Mouse (Mus musculus) myocyte (in vitro differentiated cells): ENCODE data around the gene Slc22a23. TPM values are rescaled to one million over a fixed set of nuclear protein-coding genes. Genes with fewer than 3 reads are reported as not detected.

Experiments used
- H3K27me3 ChIP-seq: one replicate; pipeline ENCODE4 v1.6.1; 2011; ENCODE audit not compliant: control insufficient read depth, insufficient read depth, insufficient read length
- H3K36me3 ChIP-seq: one replicate; pipeline ENCODE4 v1.6.1; 2011; ENCODE audit not compliant: control insufficient read depth, insufficient read depth
- H3K4me2 ChIP-seq: one replicate; pipeline ENCODE4 v1.6.1; 2011; ENCODE audit warnings: low read depth, control low read depth
- H3K4me3 ChIP-seq: one replicate; pipeline ENCODE4 v1.5.1; 2011; ENCODE audit warnings: mild to moderate bottlenecking, control low read depth, moderate library complexity
- H3K79me2 ChIP-seq: one replicate; pipeline ENCODE4 v1.6.1; 2011; ENCODE audit not compliant: control insufficient read depth, insufficient read depth
- H3ac ChIP-seq: one replicate; pipeline ENCODE4 v1.6.1; 2011; ENCODE audit not compliant: control insufficient read depth, insufficient read length
- CEBPB ChIP-seq: IDR thresholded peaks from 2 replicates; pipeline ENCODE4 v1.6.1; 2011; ENCODE audit warnings: mild to moderate bottlenecking, moderate library complexity; ENCODE audit not compliant: poor library complexity, insufficient read depth, severe bottlenecking
- E2F4 ChIP-seq: IDR thresholded peaks from one replicate; pipeline ENCODE4 v1.6.1; 2011; ENCODE audit warnings: mild to moderate bottlenecking, control low read depth, moderate library complexity; ENCODE audit not compliant: insufficient read depth
- MAX ChIP-seq: IDR thresholded peaks from one replicate; pipeline ENCODE4 v1.6.1; 2011; ENCODE audit warnings: low read depth, mild to moderate bottlenecking, control low read depth
- MYOD1 ChIP-seq, 3 experiments: IDR thresholded peaks; one replicate each; pipeline ENCODE4 v1.6.1; 2011; ENCODE audit warnings: control low read depth in 2 of 3, low read depth in 2 of 3, mild to moderate bottlenecking in 2 of 3, moderate library complexity in 1 of 3; ENCODE audit not compliant: insufficient read length in 2 of 3, control insufficient read depth in 1 of 3
- MYOG ChIP-seq, 3 experiments: IDR thresholded peaks; one replicate each; pipeline ENCODE4 v1.6.1; 2011; ENCODE audit warnings: control low read depth in 2 of 3, low read depth in 2 of 3, mild to moderate bottlenecking in 2 of 3; ENCODE audit not compliant: insufficient read length in 2 of 3, control insufficient read depth in 1 of 3, insufficient read depth in 1 of 3
- POLR2A ChIP-seq: IDR thresholded peaks from one replicate; pipeline ENCODE4 v1.6.1; 2011; ENCODE audit warnings: low read depth, mild to moderate bottlenecking, control low read depth, moderate library complexity; ENCODE audit not compliant: insufficient read length
- POLR2AphosphoS2 ChIP-seq: IDR thresholded peaks from one replicate; pipeline ENCODE4 v1.6.1; 2011; ENCODE audit warnings: low read depth, control low read depth; ENCODE audit not compliant: insufficient read length
- REST ChIP-seq: IDR thresholded peaks from one replicate; pipeline ENCODE4 v1.6.1; 2011; ENCODE audit warnings: mild to moderate bottlenecking, control low read depth, moderate library complexity; ENCODE audit not compliant: insufficient read depth, insufficient read length
- SRF ChIP-seq: IDR thresholded peaks from one replicate; pipeline ENCODE4 v1.6.1; 2011; ENCODE audit warnings: low read depth; ENCODE audit not compliant: control insufficient read depth, insufficient read length
- TCF12 ChIP-seq: IDR thresholded peaks from one replicate; pipeline ENCODE4 v1.6.1; 2011; ENCODE audit warnings: mild to moderate bottlenecking, control low read depth; ENCODE audit not compliant: poor library complexity, insufficient read depth, severe bottlenecking
- TCF3 ChIP-seq: IDR thresholded peaks from one replicate; pipeline ENCODE4 v1.6.1; 2011; ENCODE audit warnings: low read depth, control low read depth; ENCODE audit not compliant: insufficient read length
- USF1 ChIP-seq: IDR thresholded peaks from one replicate; pipeline ENCODE4 v1.6.1; 2011; ENCODE audit warnings: low read depth, mild to moderate bottlenecking, control low read depth, moderate library complexity
- polyA plus RNA-seq: library from polyadenylated mRNA; unstranded; fragments of >200 nt; fragmentation: generic; extraction: Trizol; gene quantifications from one replicate; pipeline ENCODE4 v1.2.1, GENCODE M21; 2012; ENCODE audit warnings: missing spikeins

Gene Slc22a23
- polyA plus RNA-seq, 1 experiment = 8.5 TPM

DNA sequence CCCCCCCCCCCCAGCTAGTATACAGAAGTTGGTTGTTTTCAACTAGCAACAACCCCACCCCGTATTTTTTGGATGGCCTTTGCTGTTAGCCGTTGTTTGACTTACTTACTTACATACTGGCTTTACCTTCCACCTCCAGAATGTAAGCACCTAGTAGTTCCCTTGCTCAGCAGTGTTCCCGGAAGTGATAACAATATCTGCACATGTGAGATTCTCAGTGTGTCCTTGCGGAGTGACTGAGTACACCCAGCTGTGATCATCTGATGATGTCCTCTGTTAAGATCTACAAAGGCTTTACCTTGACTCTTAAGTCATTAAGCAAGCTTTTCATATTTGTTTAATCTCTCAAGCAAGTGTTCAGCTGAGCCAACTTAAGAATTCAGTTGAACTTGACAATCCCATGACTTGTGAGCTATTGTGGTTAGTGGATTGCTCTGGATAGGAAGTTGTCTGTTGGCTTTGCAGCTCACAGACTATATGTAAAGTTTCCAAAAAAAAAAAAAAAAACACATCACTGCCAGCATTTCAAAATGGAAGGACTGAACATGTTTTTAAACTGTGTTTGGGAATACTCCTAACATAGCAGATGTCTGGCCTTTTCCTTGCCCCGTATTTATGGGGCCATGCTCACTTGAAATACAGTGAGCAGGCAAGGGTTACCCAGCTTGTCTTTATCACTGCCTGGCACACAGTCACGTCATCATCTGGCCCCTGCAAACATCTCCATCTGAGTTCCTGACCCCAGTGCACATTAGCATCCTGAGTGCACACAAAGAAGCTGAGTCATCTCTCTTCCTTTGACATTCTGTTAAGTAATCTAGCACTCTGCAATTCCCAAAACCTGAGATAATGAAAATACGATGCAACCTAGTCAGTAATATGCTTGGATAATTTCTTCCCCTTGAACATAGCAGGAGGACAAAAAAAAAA lies 3.2 kb upstream of the Slc22a23 start:
- TF ChIP-seq E2F4 (no peak), MAX (no peak)
- Histone ChIP-seq H3ac (no peak overlapping the region), H3K36me3 (no peaks in the 10 kb centered on the region), H3K4me3 (no peak overlapping the region), H3K4me2 (no peak overlapping the region), H3K79me2 (peaks cover 8% of the 10 kb centered on the region), H3K27me3 (no peaks in the 10 kb centered on the region)

GRCm38 (mm10) chr13:34346748-34347147 lies 1.8 kb upstream of the Slc22a23 start:
- Histone ChIP-seq H3K79me2 (peaks cover 12% of the 10 kb centered on the region), H3K4me2 (no peak overlapping the region), H3ac (no peak overlapping the region), H3K27me3 (no peaks in the 10 kb centered on the region), H3K4me3 (no peak overlapping the region), H3K36me3 (no peaks in the 10 kb centered on the region)
- TF ChIP-seq MAX (no peak), POLR2AphosphoS2 (no peak), SRF (no peak), REST (no peak), MYOG (IDR thresholded peaks at IDR 0.05; ENCODE audit: control insufficient read depth in 1 of 3, insufficient read depth in 1 of 3, insufficient read length in 2 of 3, low read depth in 2 of 3) (no peak), TCF3 (no peak), E2F4 (no peak), USF1 (no peak), CEBPB (no peak), MYOD1 (IDR thresholded peaks at IDR 0.05; ENCODE audit: control insufficient read depth in 1 of 3, insufficient read length in 2 of 3, low read depth in 2 of 3) (no peak), TCF12 (no peak), POLR2A (no peak)

- H3K79me2 ChIP-seq = peaks cover 12% of the 10 kb centered on the region
- H3K4me3 ChIP-seq = no peak overlapping the region
- H3ac ChIP-seq = no peak overlapping the region
- H3K27me3 ChIP-seq = no peaks in the 10 kb centered on the region
- H3K4me2 ChIP-seq = no peak overlapping the region
- no peak for TF ChIP-seq POLR2A
- H3K36me3 ChIP-seq = no peaks in the 10 kb centered on the region
Measured at GRCm38 (mm10) chr13:34346238-34346637, 1.3 kb upstream of the Slc22a23 start.

- H3K79me2 ChIP-seq = peaks cover 12% of the 10 kb centered on the region
- peak overlapping the region; percentile 51 for H3K4me3 ChIP-seq
- TF ChIP-seq REST (no peak), TCF12 (no peak), USF1 (no peak), MYOG (IDR thresholded peaks at IDR 0.05; ENCODE audit: control insufficient read depth in 1 of 3, insufficient read depth in 1 of 3, insufficient read length in 2 of 3, low read depth in 2 of 3) (peak in 1 of 3 experiments; percentile 24), CEBPB (no peak), TCF3 (no peak), SRF (no peak), MAX (no peak), MYOD1 (IDR thresholded peaks at IDR 0.05; ENCODE audit: control insufficient read depth in 1 of 3, insufficient read length in 2 of 3, low read depth in 2 of 3) (peak in 1 of 3 experiments; percentile 12), POLR2A (peak; percentile 30), E2F4 (no peak), POLR2AphosphoS2 (no peak)
- H3K36me3 ChIP-seq = no peaks in the 10 kb centered on the region
- no peaks in the 10 kb centered on the region for H3K27me3 ChIP-seq
- peak overlapping the region; percentile 92 for H3K4me2 ChIP-seq
- peak overlapping the region; percentile 63 for H3ac ChIP-seq
Measured at GRCm38 (mm10) chr13:34344376-34345127, 430 bp downstream of the Slc22a23 start.

GRCm38 (mm10) chr13:34343719-34344375 lies 1.1 kb downstream of the Slc22a23 start:
- Histone ChIP-seq H3ac (peak overlapping the region; percentile 63), H3K4me2 (peak overlapping the region; percentile 92), H3K36me3 (no peaks in the 10 kb centered on the region), H3K79me2 (peaks cover 12% of the 10 kb centered on the region), H3K4me3 (peak overlapping the region; percentile 51), H3K27me3 (no peaks in the 10 kb centered on the region)
- TF ChIP-seq TCF3 = no peak
- TF ChIP-seq SRF = no peak
- TF ChIP-seq TCF12 = no peak
